Mouse (Mus musculus): Measurements from ENCODE around the gene C1qtnf12. TPM values are rescaled to one million over a fixed set of nuclear protein-coding genes. Genes with fewer than 3 reads are reported as not detected.

The C1qtnf12 gene
- 21.0 and 21.1 TPM in 2 replicates for total RNA-seq (2012; rRNA removed)
- total RNA-seq (2014; rRNA removed): 24.5 and 25.3 TPM in 2 replicates
- polyA plus RNA-seq (2012; ENCODE audit: insufficient read length, low read depth): 25.0 and 27.6 TPM in 2 replicates

GRCm38 (mm10) chr4:155962167-155962971, at the start of gene C1qtnf12:
TSS of gene C1qtnf12 (plus strand) at chr4:155962318.
- no peaks in the 10 kb centered on the region for H3K79me2 ChIP-seq (replicated peaks; ENCODE audit: control insufficient read depth, extremely low read depth, insufficient read depth, poor library complexity, severe bottlenecking)
- in situ Hi-C loops (cut with MboI; ENCODE audit: low pct_ligation_motif_present, low pct_unique_long_range_greater_than_20kb, low sequenced_read_pairs) (loop anchor here (10.0 kb wide), 1 partner anchor 132 kb away; no protein-coding TSS in a partner anchor), dilution Hi-C loops (cut with MboI; ENCODE audit: extremely low pct_ligation_motif_present, extremely low pct_unique_long_range_greater_than_20kb, low sequenced_read_pairs) (no loop called here)
- TF ChIP-seq MXI1 (IDR thresholded peaks at IDR 0.05; ENCODE audit: low read depth, low read length): peak; percentile 45; the same call in 1 of the 2 replicates
- 0 out of 2 replicates have a peak, but pooled peaks have one; percentile 20 for TF ChIP-seq POLR2A (IDR thresholded peaks at IDR 0.05; ENCODE audit: low read depth, low read length)
- TF ChIP-seq SMC3 (IDR thresholded peaks at IDR 0.05; ENCODE audit: low read depth, low read length): no peak
- peak within 1 kb of the TSS; percentile 19 to 60 (median 36) for H3K4me3 ChIP-seq (replicated peaks in 1 of 3; ENCODE audit: low read depth in 2 of 3, low read length in 2 of 3, poor library complexity in 1 of 3)
- no peaks in the 10 kb centered on the region for H3K9me3 ChIP-seq (replicated peaks; ENCODE audit: low read length)
- no peak within 1 kb of the TSS; the same call in 1 of the 2 replicates for H3K4me2 ChIP-seq (ENCODE audit: insufficient read depth, low read depth, poor library complexity, severe bottlenecking)
- H3K27me3 ChIP-seq (replicated peaks): no peaks in the 10 kb centered on the region
- H3K27ac ChIP-seq (ENCODE audit: insufficient read depth, low read depth): no peak within 1 kb of the TSS
- no peak within 1 kb of the TSS for H3K9ac ChIP-seq (ENCODE audit: insufficient read depth, low read depth)
- peak; percentile 72 for DNase-seq (ENCODE audit: extremely low read depth)
- peaks cover 29 to 68% of the 10 kb centered on the region in 2 experiments for H3K36me3 ChIP-seq (replicated peaks in 1 of 2; ENCODE audit: control insufficient read depth in 1 of 2, insufficient read depth in 1 of 2, low read length in 1 of 2)
- peaks cover 0 to 28% of the 10 kb centered on the region in 2 experiments; a peak in 2 of 4 replicates for H3K4me1 ChIP-seq (ENCODE audit: control insufficient read depth in 1 of 2, insufficient read depth in 2 of 2)

- dilution Hi-C loops (cut with MboI; ENCODE audit: extremely low pct_ligation_motif_present, extremely low pct_unique_long_range_greater_than_20kb, low sequenced_read_pairs): no loop called here
Observed at GRCm38 (mm10) chr4:155932031-155932430, 30.1 kb upstream of the C1qtnf12 start.

GRCm38 (mm10) chr4:155943049-155943452, 19.1 kb upstream of the C1qtnf12 start:
- Histone ChIP-seq H3K9me3 (replicated peaks; ENCODE audit: low read length) (no peaks in the 10 kb centered on the region), H3K4me2 (ENCODE audit: insufficient read depth, low read depth, poor library complexity, severe bottlenecking) (peak overlapping the region; percentile 90), H3K36me3 (replicated peaks in 1 of 2; ENCODE audit: control insufficient read depth in 1 of 2, insufficient read depth in 1 of 2, low read length in 1 of 2) (peaks cover 15 to 26% of the 10 kb centered on the region in 2 experiments), H3K4me1 (ENCODE audit: control insufficient read depth in 1 of 2, insufficient read depth in 2 of 2) (peaks cover 11 to 30% of the 10 kb centered on the region in 2 experiments), H3K9ac (ENCODE audit: insufficient read depth, low read depth) (peak overlapping the region; percentile 79), H3K79me2 (replicated peaks; ENCODE audit: control insufficient read depth, extremely low read depth, insufficient read depth, poor library complexity, severe bottlenecking) (peaks cover 44% of the 10 kb centered on the region), H3K4me3 (replicated peaks in 1 of 3; ENCODE audit: low read depth in 2 of 3, low read length in 2 of 3, poor library complexity in 1 of 3) (peak overlapping the region; percentile 72 to 96 (median 91)), H3K27me3 (replicated peaks) (no peaks in the 10 kb centered on the region), H3K27ac (ENCODE audit: insufficient read depth, low read depth) (peak overlapping the region; percentile 7; the same call in 1 of the 2 replicates)
- dilution Hi-C loops (cut with MboI; ENCODE audit: extremely low pct_ligation_motif_present, extremely low pct_unique_long_range_greater_than_20kb, low sequenced_read_pairs): no loop called here
- no peak for DNase-seq (ENCODE audit: extremely low read depth)
- no peak for TF ChIP-seq JUND (conservative IDR thresholded peaks at IDR 0.05; ENCODE audit: low read depth, low read length)
- no peak for TF ChIP-seq SMC3 (IDR thresholded peaks at IDR 0.05; ENCODE audit: low read depth, low read length)
- no peak for TF ChIP-seq CHD1 (IDR thresholded peaks at IDR 0.05; ENCODE audit: low read depth, low read length)
- no peak for TF ChIP-seq POLR2AphosphoS2 (IDR thresholded peaks at IDR 0.05; ENCODE audit: low read depth, low read length)
- TF ChIP-seq TCF12 (IDR thresholded peaks at IDR 0.05; ENCODE audit: low read depth, low read length): no peak
- no peak for TF ChIP-seq CHD2 (IDR thresholded peaks at IDR 0.05; ENCODE audit: low read length)
- no peak for TF ChIP-seq KAT2A (IDR thresholded peaks at IDR 0.05; ENCODE audit: insufficient replicate concordance, low read length)
- no peak for TF ChIP-seq TBP (conservative IDR thresholded peaks at IDR 0.05; ENCODE audit: low read depth, low read length)
- TF ChIP-seq ETS1 (conservative IDR thresholded peaks at IDR 0.05; ENCODE audit: low read depth, low read length): no peak
- no peak for TF ChIP-seq MAZ (IDR thresholded peaks at IDR 0.05; ENCODE audit: low read depth, low read length)
- TF ChIP-seq EP300 (IDR thresholded peaks at IDR 0.05; ENCODE audit: low read length): no peak
- TF ChIP-seq UBTF (IDR thresholded peaks at IDR 0.05; ENCODE audit: low read depth, low read length): no peak
- no peak for TF ChIP-seq NELFE (IDR thresholded peaks at IDR 0.05; ENCODE audit: low read depth, low read length)
- no peak for TF ChIP-seq E2F4 (IDR thresholded peaks at IDR 0.05; ENCODE audit: insufficient replicate concordance, low read depth, low read length)
- no peak for TF ChIP-seq MYC (IDR thresholded peaks at IDR 0.05; ENCODE audit: low read depth, low read length)
- no peak for TF ChIP-seq SIN3A (IDR thresholded peaks at IDR 0.05; ENCODE audit: low read length)
- no peak for TF ChIP-seq MXI1 (IDR thresholded peaks at IDR 0.05; ENCODE audit: low read depth, low read length)
- TF ChIP-seq ZKSCAN1 (IDR thresholded peaks at IDR 0.05; ENCODE audit: borderline replicate concordance, low read depth, low read length): no peak
- TF ChIP-seq ZC3H11A (IDR thresholded peaks at IDR 0.05; ENCODE audit: low read depth, low read length): no peak
- TF ChIP-seq HCFC1 (IDR thresholded peaks at IDR 0.05; ENCODE audit: low read depth, low read length): no peak
- in situ Hi-C loops (cut with MboI; ENCODE audit: low pct_ligation_motif_present, low pct_unique_long_range_greater_than_20kb, low sequenced_read_pairs): loop anchor here (5.0 to 10.0 kb wide), 2 partner anchors 51 to 108 kb away; partner anchors contain the start of genes Acap3, Aurkaip1, Mxra8 and Pusl1

More at GRCm38 (mm10) chr4:155932031-155932430, 30.1 kb upstream of the C1qtnf12 start:
- no peak for DNase-seq (ENCODE audit: extremely low read depth)
- Histone ChIP-seq H3K36me3 (replicated peaks in 1 of 2; ENCODE audit: control insufficient read depth in 1 of 2, insufficient read depth in 1 of 2, low read length in 1 of 2) (no peaks in the 10 kb centered on the region), H3K27ac (ENCODE audit: insufficient read depth, low read depth) (no peak overlapping the region), H3K4me2 (ENCODE audit: insufficient read depth, low read depth, poor library complexity, severe bottlenecking) (no peak overlapping the region), H3K9me3 (replicated peaks; ENCODE audit: low read length) (no peaks in the 10 kb centered on the region), H3K4me3 (replicated peaks in 1 of 3; ENCODE audit: low read depth in 2 of 3, low read length in 2 of 3, poor library complexity in 1 of 3) (no peak overlapping the region), H3K27me3 (replicated peaks) (peaks cover 22% of the 10 kb centered on the region), H3K79me2 (replicated peaks; ENCODE audit: control insufficient read depth, extremely low read depth, insufficient read depth, poor library complexity, severe bottlenecking) (no peaks in the 10 kb centered on the region), H3K4me1 (ENCODE audit: control insufficient read depth in 1 of 2, insufficient read depth in 2 of 2) (peaks cover 0 to 9% of the 10 kb centered on the region in 2 experiments; a peak in 2 of 4 replicates), H3K9ac (ENCODE audit: insufficient read depth, low read depth) (no peak overlapping the region)
- TF ChIP-seq ZMIZ1 (IDR thresholded peaks at IDR 0.05; ENCODE audit: low read depth, low read length): no peak
- TF ChIP-seq KAT2A (IDR thresholded peaks at IDR 0.05; ENCODE audit: insufficient replicate concordance, low read length): no peak
- TF ChIP-seq NRF1 (IDR thresholded peaks at IDR 0.05; ENCODE audit: low read depth, low read length): no peak
- TF ChIP-seq MAX (IDR thresholded peaks at IDR 0.05; ENCODE audit: low read length): no peak
- in situ Hi-C loops (cut with MboI; ENCODE audit: low pct_ligation_motif_present, low pct_unique_long_range_greater_than_20kb, low sequenced_read_pairs): no loop called here
